Mouse (Mus musculus) cerebellum, adult 2 months (tissue): ENCODE measurements around the gene Olfr66.

ENCODE experiments used
- CTCF ChIP-seq: fragments of 200-500 bp; IDR thresholded peaks from 2 replicates; pipeline ENCODE4 v1.5.1; 2011; ENCODE audit warnings: low read depth, mild to moderate bottlenecking, control low read depth, low read length, moderate library complexity, borderline replicate concordance; ENCODE audit not compliant: insufficient read depth
- POLR2A ChIP-seq: fragments of 200-500 bp; IDR thresholded peaks from 2 replicates; pipeline ENCODE4 v1.6.1; 2011; ENCODE audit warnings: low read length, control low read depth, borderline replicate concordance; ENCODE audit not compliant: insufficient read depth

DNA sequence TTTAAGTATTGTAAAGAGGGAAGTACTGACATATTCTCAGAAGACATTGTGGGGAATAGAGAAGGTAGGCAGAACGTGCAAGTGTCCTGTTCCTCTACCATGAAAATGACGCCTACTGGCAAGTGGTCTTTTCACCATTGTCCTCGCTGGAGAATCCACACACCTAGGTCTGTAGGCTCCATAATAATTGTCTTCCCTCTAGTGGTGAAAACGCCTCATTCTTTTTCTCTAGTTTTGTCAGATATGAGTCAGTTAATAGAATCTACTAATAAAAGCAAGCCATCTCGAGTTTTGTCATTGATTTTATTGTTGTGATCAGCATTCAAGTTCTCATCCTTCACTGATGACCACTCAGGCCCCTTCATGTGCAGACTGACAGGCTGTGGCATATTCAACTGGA, 11.6 kb downstream of the Olfr66 start:
- no peak for TF ChIP-seq CTCF
- no peak for TF ChIP-seq POLR2A
